Mouse (Mus musculus): ENCODE measurements around the gene Ubap2.

Ubap2 gene

GRCm38 (mm10) chr4:41161232-41161631 lies 113.7 kb downstream of the Ubap2 start:
- DNase-seq, result no peak

DNA sequence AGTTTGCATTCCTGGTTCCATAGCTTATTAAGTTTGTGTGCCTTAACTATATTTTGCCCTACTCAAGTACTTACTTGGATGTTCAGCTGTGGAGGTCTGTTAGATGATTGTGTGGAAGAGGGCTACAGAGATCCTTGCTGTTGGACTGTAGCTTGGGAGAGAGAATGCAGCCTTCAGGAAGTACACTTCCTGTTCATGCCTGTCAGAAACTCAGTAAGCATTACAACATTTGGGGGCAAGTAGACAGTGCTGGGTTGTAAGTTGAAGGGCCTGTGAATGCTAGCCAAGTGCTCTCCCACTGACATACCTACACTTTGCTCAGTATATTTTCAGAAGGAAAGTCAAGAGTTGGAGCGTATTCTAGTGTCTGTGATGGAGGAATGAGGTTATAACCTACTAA lies 116.7 kb downstream of the Ubap2 start:
- no peak for DNase-seq

DNA sequence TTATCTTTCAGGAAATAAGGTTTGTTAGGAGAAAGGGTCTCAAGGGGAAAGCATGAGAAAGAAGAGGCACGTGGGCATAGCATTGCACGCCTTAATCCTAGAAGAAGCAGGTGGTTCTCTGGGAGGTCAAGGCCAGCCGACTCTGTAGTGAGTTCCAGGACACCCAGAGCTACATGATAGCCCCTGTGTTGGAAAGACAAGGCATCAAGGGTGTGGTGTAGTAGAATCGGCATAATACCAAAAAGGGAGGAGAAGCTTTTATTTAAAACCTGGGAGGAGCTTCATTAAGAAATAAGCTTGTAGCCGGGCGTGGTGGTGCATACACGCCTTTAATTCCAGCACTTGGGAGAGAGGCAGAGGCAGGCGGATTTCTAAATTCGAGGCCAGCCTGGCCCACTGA lies 118.0 kb downstream of the Ubap2 start:
- DNase-seq, result no peak

GRCm38 (mm10) chr4:41153146-41153545 lies 121.8 kb downstream of the Ubap2 start:
- no peak for DNase-seq

GRCm38 (mm10) chr4:41151186-41151585 lies 123.8 kb downstream of the Ubap2 start:
- DNase-seq, result no peak

DNA sequence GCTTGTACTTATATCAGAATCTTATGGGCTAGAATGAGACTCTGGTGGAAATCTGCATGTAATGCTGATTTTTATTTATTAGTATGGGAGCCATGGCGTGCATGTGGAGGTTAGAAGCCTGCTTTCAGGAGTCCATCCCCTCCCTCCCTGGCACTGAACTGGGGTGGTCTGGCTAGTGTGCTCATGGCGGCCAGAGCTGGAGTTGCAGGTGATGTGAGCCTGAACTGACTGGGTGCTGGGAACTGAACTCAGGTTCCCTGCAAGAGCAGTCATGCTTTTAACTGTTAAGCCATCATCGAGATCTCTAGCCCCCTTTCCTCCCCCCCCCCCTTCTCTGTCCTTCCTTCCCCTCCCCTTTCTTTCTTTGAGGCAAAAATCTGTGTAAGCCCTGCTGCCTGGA lies 125.1 kb downstream of the Ubap2 start:
- no peak for DNase-seq
